Comparison of ENCODE assay signal across 17 mouse cellular contexts in the genomic region with DNA sequence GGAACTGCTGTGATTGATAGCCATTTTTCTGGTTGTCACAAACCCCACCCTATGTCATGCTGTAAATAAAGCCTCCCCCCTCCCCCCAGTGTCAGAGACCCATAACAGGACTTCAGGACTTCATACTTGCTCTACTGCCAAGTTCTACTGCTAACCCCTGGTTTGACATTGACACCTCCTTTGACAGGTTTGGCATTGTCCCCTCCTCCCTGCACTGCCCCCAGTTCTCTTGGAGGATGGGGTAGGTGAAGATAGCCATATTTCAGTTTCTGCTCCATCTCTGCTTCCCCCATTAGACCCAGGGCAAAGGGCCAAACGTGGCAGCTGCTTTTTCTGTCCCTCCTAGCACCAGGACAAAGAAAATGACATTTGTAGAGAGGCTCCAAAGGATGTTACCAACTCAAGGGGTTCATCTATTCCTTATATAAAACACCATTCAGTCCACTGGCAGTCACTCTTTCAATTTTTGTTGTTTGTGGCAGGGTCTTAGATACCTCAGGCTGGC. TPM values are rescaled to one million over a fixed set of nuclear protein-coding genes. Genes with fewer than 3 reads are reported as not detected.
DNase-seq lines count a peak whose midpoint lies in the region; ATAC-seq and TF ChIP-seq lines count a peak whose summit lies in the region.
"Had no signal": no experiment of that assay in that cellular context is flagged by ENCODE, and none has a peak within 500 bp of the region (broad histone marks: within the 10 kb centered on the region; RNA-seq: fewer than 3 reads in every experiment).

No protein-coding gene starts in this region.

- H3K27me3 ChIP-seq in heart, embryonic 10.5 days (ENCODE audit: insufficient read depth, poor library complexity, severe bottlenecking) = no peaks in the 10 kb centered on the region
- no peaks in the 10 kb centered on the region for H3K27me3 ChIP-seq in kidney, embryonic 14.5 days (ENCODE audit: control insufficient read depth, insufficient read depth, low read length)
- no peaks in the 10 kb centered on the region for H3K27me3 ChIP-seq in embryonic facial prominence, embryonic 15.5 days
- H3K27me3 ChIP-seq in cerebellum, adult 2 months (ENCODE audit: control insufficient read depth, insufficient read depth, low read length) = peaks cover 4% of the 10 kb centered on the region; the same call in 1 of the 2 replicates
- H3K27me3 ChIP-seq: forebrain, embryonic 15.5 days; heart, embryonic 12.5 days had no signal

- no peak overlapping the region for H3K9ac ChIP-seq in kidney, embryonic 14.5 days (ENCODE audit: low read depth, low read length)
- no peak overlapping the region for H3K9ac ChIP-seq in embryonic facial prominence, embryonic 15.5 days
- H3K9ac ChIP-seq: forebrain, embryonic 15.5 days; heart, embryonic 12.5 days; hindbrain, embryonic 13.5 days had no signal

- no peak overlapping the region for H3K4me3 ChIP-seq in heart, embryonic 10.5 days
- no peak overlapping the region for H3K4me3 ChIP-seq in kidney, embryonic 14.5 days (ENCODE audit: low read length)
- no peak overlapping the region for H3K4me3 ChIP-seq in embryonic facial prominence, embryonic 15.5 days (replicated peaks)
- H3K4me3 ChIP-seq in cerebellum, adult 2 months (replicated peaks; ENCODE audit: insufficient read depth, low read depth, low read length) = no peak overlapping the region
- H3K4me3 ChIP-seq: forebrain, embryonic 15.5 days; heart, embryonic 12.5 days; hindbrain, embryonic 13.5 days had no signal

- peak; percentile 31 to 43 for DNase-seq in cerebellum, postnatal 14 days
- no peak for DNase-seq in cerebellum, postnatal 36 days
- DNase-seq in heart, embryonic 10.5 days (ENCODE audit: low spot score) = no peak
- no peak for DNase-seq in heart, adult 8-10 months (ENCODE audit: low spot score)
- no peak for DNase-seq in kidney, postnatal 25 days
- DNase-seq in cerebellum, adult 2 months = no peak
- DNase-seq: adrenal gland, postnatal 10 days; cerebellum, adult 11 months; cerebellum, adult 9-11 months; gastrocnemius, postnatal 36 days; kidney, adult 11 months had no signal

- H3K27ac ChIP-seq in heart, embryonic 10.5 days = 0 out of 2 replicates have a peak overlapping the region, but pooled peaks have one; percentile 10
- H3K27ac ChIP-seq in kidney, embryonic 14.5 days (ENCODE audit: low read depth, low read length) = peak overlapping the region; percentile 24; the same call in 1 of the 2 replicates
- H3K27ac ChIP-seq in embryonic facial prominence, embryonic 15.5 days (replicated peaks) = peak overlapping the region; percentile 95
- no peak overlapping the region for H3K27ac ChIP-seq in cerebellum, adult 2 months (ENCODE audit: insufficient read depth, low read length)
- H3K27ac ChIP-seq: hindbrain, postnatal 0 days had no signal

- no peaks in the 10 kb centered on the region for H3K36me3 ChIP-seq in heart, embryonic 10.5 days
- no peaks in the 10 kb centered on the region for H3K36me3 ChIP-seq in kidney, embryonic 14.5 days (ENCODE audit: control insufficient read depth, insufficient read depth, low read length)
- no peaks in the 10 kb centered on the region for H3K36me3 ChIP-seq in embryonic facial prominence, embryonic 15.5 days
- H3K36me3 ChIP-seq: forebrain, embryonic 15.5 days; heart, embryonic 12.5 days; hindbrain, embryonic 13.5 days had no signal

- ATAC-seq in kidney, embryonic 14.5 days (ENCODE audit: low FRiP score, low TSS enrichment) = no peak
- no peak for ATAC-seq in embryonic facial prominence, embryonic 15.5 days (ENCODE audit: insufficient number of reproducible peaks, low FRiP score, low TSS enrichment, low read depth)
- ATAC-seq: forebrain, embryonic 15.5 days; hindbrain, postnatal 0 days had no signal

- no peak for TF ChIP-seq POLR2A in cerebellum, adult 2 months (IDR thresholded peaks at IDR 0.05; ENCODE audit: borderline replicate concordance, insufficient read depth, low read length)

- no peak for TF ChIP-seq CTCF in cerebellum, adult 2 months (IDR thresholded peaks at IDR 0.05; ENCODE audit: borderline replicate concordance, insufficient read depth, low read depth, low read length)

- no peak overlapping the region for H3K4me2 ChIP-seq in kidney, embryonic 14.5 days (replicated peaks; ENCODE audit: low read depth, low read length)
- H3K4me2 ChIP-seq in embryonic facial prominence, embryonic 15.5 days (replicated peaks) = no peak overlapping the region
- H3K4me2 ChIP-seq: forebrain, embryonic 15.5 days; heart, embryonic 12.5 days; hindbrain, embryonic 13.5 days had no signal

- no peaks in the 10 kb centered on the region for H3K9me3 ChIP-seq in heart, embryonic 10.5 days
- H3K9me3 ChIP-seq in kidney, embryonic 14.5 days (ENCODE audit: control insufficient read depth, low read length) = no peaks in the 10 kb centered on the region
- no peaks in the 10 kb centered on the region for H3K9me3 ChIP-seq in embryonic facial prominence, embryonic 15.5 days (replicated peaks)
- H3K9me3 ChIP-seq: forebrain, embryonic 15.5 days; heart, embryonic 12.5 days; hindbrain, embryonic 13.5 days had no signal

- H3K4me1 ChIP-seq in heart, embryonic 10.5 days = peaks cover 33% of the 10 kb centered on the region
- H3K4me1 ChIP-seq in kidney, embryonic 14.5 days (ENCODE audit: control insufficient read depth, insufficient read depth, low read length) = peaks cover 29% of the 10 kb centered on the region
- peaks cover 52% of the 10 kb centered on the region for H3K4me1 ChIP-seq in embryonic facial prominence, embryonic 15.5 days
- no peaks in the 10 kb centered on the region; the same call in 1 of the 2 replicates for H3K4me1 ChIP-seq in cerebellum, adult 2 months (ENCODE audit: control insufficient read depth, insufficient read depth, low read length)

- WGBS in heart, embryonic 10.5 days = 72% methylated on average over 1 of the region's 1 CpGs
- WGBS in kidney, embryonic 14.5 days = 67% methylated on average over 1 of the region's 1 CpGs
- 50% methylated on average over 1 of the region's 1 CpGs for WGBS in embryonic facial prominence, embryonic 15.5 days
- 24% methylated on average over 1 of the region's 1 CpGs for WGBS in cerebellum, adult 2 months

RNA-seq across cellular contexts. Expression of gene Shb, which starts 1.2 kb away (rescaled TPM):
- polyA plus RNA-seq in heart, embryonic 10.5 days (2016; fragmentation: Nextera tagmentation; extraction: Ambion mirVana) = 8.2 and 8.3 TPM in 2 replicates
- total RNA-seq in heart, adult 8-10 months (2022) = 10 to 100 TPM; 23.7 to 44.2 (median 32.3) TPM
- polyA plus RNA-seq in kidney, embryonic 14.5 days (2014; fragmentation: Nextera tagmentation; extraction: Ambion mirVana) = 6.0 and 6.1 TPM in 2 replicates
- 9.1 and 9.9 TPM in 2 replicates for polyA plus RNA-seq in embryonic facial prominence, embryonic 15.5 days (2015; fragmentation: Nextera tagmentation; extraction: Ambion mirVana)
- polyA plus RNA-seq in cerebellum, adult 2 months (2012; rRNA removed) = 7.1 and 8.3 TPM in 2 replicates

Comparison
In these comparisons a context has a peak if more than half of its experiments do, and no peak if none do; other contexts are left out.
1. DNase-seq: peak in cerebellum, postnatal 14 days (2 of 2); none in cerebellum, postnatal 36 days (0 of 2), heart, embryonic 10.5 days (single experiment), heart, adult 8-10 months (single experiment), kidney, postnatal 25 days (0 of 2) and cerebellum, adult 2 months (0 of 2).